Mouse (Mus musculus) left cerebral cortex, adult 8-10 months (tissue): ENCODE measurements around the gene Tuba1b. TPM values are rescaled to one million over a fixed set of nuclear protein-coding genes. Genes with fewer than 3 reads are reported as not detected.
A peak's percentile ranks its signal among the peaks of the same experiment; 100 is the strongest.
"Not testable (repeated sequence)": the region's sequence is repeated elsewhere in the genome, so short reads cannot be mapped to it uniquely, and the experiment has no call there.

ENCODE experiments used
- DNase-seq, 2 experiments: peaks; one replicate each; pipeline ENCODE4 v3.0.0; 2022; ENCODE audit warnings: low spot score in 2 of 2
- total RNA-seq, 4 experiments: library from RNA; stranded (reverse); gene quantifications; 2 replicates each; pipeline ENCODE4 v1.2.4; 2022

The Tuba1b gene
- total RNA-seq, 4 experiments from 2014 or later = 560 to 600 (median 569) TPM

GRCm38 (mm10) chr15:98927566-98927965 is 6.8 kb downstream of the Tuba1b start:
- DNase-seq = no peak

GRCm38 (mm10) chr15:98924682-98925081 is 9.7 kb downstream of the Tuba1b start:
- no peak for DNase-seq

- DNase-seq = no peak
Measured at GRCm38 (mm10) chr15:98923031-98923537, 11.3 kb downstream of the Tuba1b start.

- no peak for DNase-seq
Measured at GRCm38 (mm10) chr15:98922581-98922980, 11.8 kb downstream of the Tuba1b start.

GRCm38 (mm10) chr15:98921510-98921909 is 12.9 kb downstream of the Tuba1b start:
- no peak for DNase-seq

GRCm38 (mm10) chr15:98918499-98918895 is 15.9 kb downstream of the Tuba1b start:
- DNase-seq = not testable (repeated sequence)

GRCm38 (mm10) chr15:98917538-98918498 is 16.5 kb downstream of the Tuba1b start, which contains the start of gene Lmbr1l:
Gene Lmbr1l, minus strand, starts transcription at chr15:98918231.
- DNase-seq = peak; percentile 94 to 99

- DNase-seq = no peak
Measured at GRCm38 (mm10) chr15:98917091-98917490, 17.3 kb downstream of the Tuba1b start.

- DNase-seq = no peak
Measured at GRCm38 (mm10) chr15:98916016-98916415, 18.3 kb downstream of the Tuba1b start.

GRCm38 (mm10) chr15:98914903-98915302 is 19.5 kb downstream of the Tuba1b start:
- no peak for DNase-seq

GRCm38 (mm10) chr15:98904692-98905091 is 29.7 kb downstream of the Tuba1b start:
- no peak for DNase-seq

GRCm38 (mm10) chr15:98902600-98902999 is 31.8 kb downstream of the Tuba1b start:
- DNase-seq = no peak

GRCm38 (mm10) chr15:98901530-98901929 is 32.8 kb downstream of the Tuba1b start:
- no peak for DNase-seq

GRCm38 (mm10) chr15:98897928-98898800 is 36.2 kb downstream of the Tuba1b start, which contains the start of gene Dhh:
Gene Dhh, minus strand, starts transcription at chr15:98898540.
- no peak for DNase-seq

- DNase-seq = no peak
Measured at GRCm38 (mm10) chr15:98897495-98897894, 36.9 kb downstream of the Tuba1b start.

GRCm38 (mm10) chr15:98895635-98896589 is 38.5 kb downstream of the Tuba1b start:
- DNase-seq = no peak

- DNase-seq = no peak
Measured at GRCm38 (mm10) chr15:98894746-98895634, 39.4 kb downstream of the Tuba1b start.

- peak in 1 of 2 experiments; percentile 40 for DNase-seq
Measured at GRCm38 (mm10) chr15:98893940-98894745, 40.2 kb downstream of the Tuba1b start, which contains the start of gene Rhebl1. Gene Rhebl1, minus strand, starts transcription at chr15:98894540.
